Comparison of ENCODE assay signal across 28 mouse cellular contexts in the genomic region with DNA sequence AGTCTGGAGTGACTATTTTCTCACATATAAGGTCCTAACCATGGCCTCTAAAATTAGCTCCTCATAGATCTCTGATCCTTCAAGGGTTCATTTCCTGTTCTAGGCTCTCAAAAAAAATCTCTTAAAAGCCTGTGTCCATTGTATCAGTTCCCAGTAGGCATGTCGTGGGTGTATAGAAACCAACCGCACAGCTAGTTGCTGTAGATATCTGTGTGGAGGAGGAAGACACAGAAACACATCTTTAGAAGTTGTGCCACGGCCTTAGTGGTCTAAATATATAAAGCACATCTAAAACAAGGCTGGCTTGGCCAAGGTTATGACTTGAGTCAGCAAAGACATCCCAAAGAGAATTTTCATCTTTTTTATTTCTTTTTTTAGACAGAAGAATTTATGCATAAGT.
DNase-seq lines count a peak whose midpoint lies in the region; ATAC-seq and TF ChIP-seq lines count a peak whose summit lies in the region.
"Had no signal": no experiment of that assay in that cellular context is flagged by ENCODE, and none has a peak within 500 bp of the region (broad histone marks: within the 10 kb centered on the region; RNA-seq: fewer than 3 reads in every experiment).

No protein-coding gene starts in this region.

- 37% methylated on average over 3 of the region's 3 CpGs for WGBS in heart, embryonic 13.5 days
- WGBS in heart, embryonic 11.5 days (ENCODE audit: insufficient replicate concordance) = 51% methylated on average over 3 of the region's 3 CpGs

- no peaks in the 10 kb centered on the region for H3K9me3 ChIP-seq in heart, embryonic 13.5 days
- H3K9me3 ChIP-seq in heart, embryonic 11.5 days (replicated peaks; ENCODE audit: control insufficient read depth, low read length) = no peaks in the 10 kb centered on the region
- H3K9me3 ChIP-seq: embryonic facial prominence, embryonic 12.5 days; embryonic facial prominence, embryonic 15.5 days had no signal

- 0 out of 2 replicates have a peak, but pooled peaks cover 2% of the 10 kb centered on the region for H3K36me3 ChIP-seq in heart, embryonic 13.5 days
- H3K36me3 ChIP-seq in heart, embryonic 11.5 days (ENCODE audit: control insufficient read depth, insufficient read depth, low read length) = no peaks in the 10 kb centered on the region
- no peaks in the 10 kb centered on the region for H3K36me3 ChIP-seq in myocyte (ENCODE audit: control insufficient read depth, insufficient read depth)
- H3K36me3 ChIP-seq: embryonic facial prominence, embryonic 12.5 days; embryonic facial prominence, embryonic 15.5 days; G1E had no signal

- no peak for TF ChIP-seq POLR2A in myocyte (IDR thresholded peaks at IDR 0.05; ENCODE audit: insufficient read length, low read depth)

- DNase-seq in gastrocnemius, adult 2 months = no peak
- DNase-seq in gastrocnemius, adult 18-20 months (ENCODE audit: low spot score) = no peak
- peak; percentile 44 for DNase-seq in brain, adult 2 months (ENCODE audit: low read depth, low spot score)
- no peak for DNase-seq in cerebellum, postnatal 10 days
- DNase-seq: adrenal gland, postnatal 10 days; B cell, adult 2 months; cerebellum, adult 11-12 months; cerebellum, adult 8-10 months; cerebellum, postnatal 14 days; forebrain, postnatal 0 days; gastrocnemius, postnatal 25 days; heart, postnatal 14 days; heart, postnatal 4 days; kidney, adult 18-20 months; kidney, adult 9 months had no signal

- no peak overlapping the region for H3K4me3 ChIP-seq in gastrocnemius, adult 2 months
- no peak overlapping the region for H3K4me3 ChIP-seq in heart, embryonic 13.5 days
- H3K4me3 ChIP-seq in heart, embryonic 11.5 days (ENCODE audit: low read depth, low read length) = no peak overlapping the region
- H3K4me3 ChIP-seq in myocyte = no peak overlapping the region
- H3K4me3 ChIP-seq: embryonic facial prominence, embryonic 12.5 days; embryonic facial prominence, embryonic 15.5 days had no signal

- H3K9ac ChIP-seq in heart, embryonic 13.5 days = no peak overlapping the region
- H3K9ac ChIP-seq in heart, embryonic 11.5 days (ENCODE audit: low read depth, low read length) = no peak overlapping the region
- H3K9ac ChIP-seq: embryonic facial prominence, embryonic 12.5 days; embryonic facial prominence, embryonic 15.5 days; forebrain, postnatal 0 days; hindbrain, embryonic 14.5 days had no signal

- no peak overlapping the region for H3ac ChIP-seq in myocyte (ENCODE audit: control insufficient read depth, insufficient read length)

- no peak for ATAC-seq in heart, embryonic 13.5 days (ENCODE audit: extremely low read depth, insufficient number of reproducible peaks, low FRiP score, low TSS enrichment)
- ATAC-seq in heart, embryonic 11.5 days (replicated peaks; ENCODE audit: insufficient number of reproducible peaks, low FRiP score, low TSS enrichment) = no peak
- ATAC-seq: forebrain, embryonic 14.5 days; forebrain, postnatal 0 days; hindbrain, postnatal 0 days; inflammation-experienced regulatory T-cells, adult 6 months; intestine, embryonic 16.5 days; Patski had no signal

- peaks cover 71% of the 10 kb centered on the region for H3K4me1 ChIP-seq in heart, embryonic 13.5 days
- peaks cover 15% of the 10 kb centered on the region for H3K4me1 ChIP-seq in heart, embryonic 11.5 days (ENCODE audit: control insufficient read depth, insufficient read depth, low read length)

- no peaks in the 10 kb centered on the region for H3K27me3 ChIP-seq in heart, embryonic 13.5 days (replicated peaks)
- H3K27me3 ChIP-seq in heart, embryonic 11.5 days (ENCODE audit: control insufficient read depth, insufficient read depth, low read length) = no peaks in the 10 kb centered on the region
- no peaks in the 10 kb centered on the region for H3K27me3 ChIP-seq in myocyte (ENCODE audit: control insufficient read depth, insufficient read depth, insufficient read length)
- H3K27me3 ChIP-seq: CH12.LX; embryonic facial prominence, embryonic 12.5 days; embryonic facial prominence, embryonic 15.5 days; Patski had no signal

- peak overlapping the region; percentile 92 for H3K27ac ChIP-seq in gastrocnemius, adult 2 months
- H3K27ac ChIP-seq in heart, embryonic 13.5 days (replicated peaks) = 0 out of 2 replicates have a peak overlapping the region, but pooled peaks have one; percentile 1
- H3K27ac ChIP-seq in heart, embryonic 11.5 days (ENCODE audit: low read depth, low read length) = no peak overlapping the region
- H3K27ac ChIP-seq: embryonic facial prominence, embryonic 12.5 days; embryonic facial prominence, embryonic 15.5 days; hindbrain, embryonic 14.5 days; hindbrain, postnatal 0 days had no signal

- H3K4me2 ChIP-seq in heart, embryonic 13.5 days = no peak overlapping the region
- H3K4me2 ChIP-seq in heart, embryonic 11.5 days = no peak overlapping the region
- peak overlapping the region; percentile 14 for H3K4me2 ChIP-seq in myocyte (ENCODE audit: low read depth)
- H3K4me2 ChIP-seq: embryonic facial prominence, embryonic 12.5 days; embryonic facial prominence, embryonic 15.5 days; hindbrain, embryonic 14.5 days had no signal

- intact Hi-C loops in gastrocnemius, adult 2 months (cut with DNase I) = no loop called here

- TF ChIP-seq CTCF in gastrocnemius, adult 2 months (IDR thresholded peaks at IDR 0.05) = no peak

- H3K79me2 ChIP-seq in myocyte (ENCODE audit: control insufficient read depth, insufficient read depth) = peaks cover 38% of the 10 kb centered on the region

TF ChIP-seq in myocyte, 11 proteins besides CTCF, POLR2A, EP300 and RAD21:
- TF ChIP-seq POLR2AphosphoS2 (IDR thresholded peaks at IDR 0.05; ENCODE audit: insufficient read length, low read depth) (no peak), MAX (IDR thresholded peaks at IDR 0.05; ENCODE audit: low read depth) (no peak), MYOG (IDR thresholded peaks at IDR 0.05; ENCODE audit: control insufficient read depth in 1 of 3, insufficient read depth in 1 of 3, insufficient read length in 2 of 3, low read depth in 2 of 3) (no peak), REST (IDR thresholded peaks at IDR 0.05; ENCODE audit: insufficient read depth, insufficient read length) (no peak), TCF12 (IDR thresholded peaks at IDR 0.05; ENCODE audit: insufficient read depth, poor library complexity, severe bottlenecking) (no peak), USF1 (IDR thresholded peaks at IDR 0.05; ENCODE audit: low read depth) (no peak), SRF (IDR thresholded peaks at IDR 0.05; ENCODE audit: control insufficient read depth, insufficient read length, low read depth) (no peak), TCF3 (IDR thresholded peaks at IDR 0.05; ENCODE audit: insufficient read length, low read depth) (no peak), MYOD1 (IDR thresholded peaks at IDR 0.05; ENCODE audit: control insufficient read depth in 1 of 3, insufficient read length in 2 of 3, low read depth in 2 of 3) (no peak), CEBPB (IDR thresholded peaks at IDR 0.05; ENCODE audit: insufficient read depth, poor library complexity, severe bottlenecking) (no peak)
